Mouse (Mus musculus) lung, embryonic 16.5 days (tissue): ENCODE measurements at regions not wholly inside any gene's neighbourhood (a gene's known extent, or its start where the extent isn't known, plus 50 kb on each side); places are given as distances from the start of the nearest gene placed in this dataset.

Experiments used
- ATAC-seq: fragments of 200-750 bp; cut with Nextera tagmentation; 2 replicates; pipeline ENCODE4 v1.8.0; 2017; ENCODE audit warnings: low read depth, mild to moderate bottlenecking, moderate library complexity
- H3K27ac ChIP-seq: fragments of 300-500 bp; sonication (generic); 2 replicates; pipeline ENCODE4 v1.5.1; 2014; ENCODE audit warnings: mild to moderate bottlenecking, control low read depth, low read length
- H3K27me3 ChIP-seq: fragments of 300-500 bp; sonication (generic); 2 replicates; pipeline ENCODE4 v1.6.1; 2014; ENCODE audit warnings: low read depth, low read length, mixed read lengths; ENCODE audit not compliant: control insufficient read depth, insufficient read depth
- H3K36me3 ChIP-seq: fragments of 300-500 bp; sonication (generic); 2 replicates; pipeline ENCODE4 v1.6.1; 2014; ENCODE audit warnings: low read length; ENCODE audit not compliant: control insufficient read depth, insufficient read depth
- H3K4me1 ChIP-seq: fragments of 300-500 bp; sonication (generic); replicated peaks from 2 replicates; pipeline ENCODE4 v1.6.1; 2014; ENCODE audit warnings: low read length, mixed read lengths; ENCODE audit not compliant: control insufficient read depth, insufficient read depth
- H3K4me2 ChIP-seq: fragments of 300-500 bp; sonication (generic); 2 replicates; pipeline ENCODE4 v1.6.1; 2014; ENCODE audit warnings: low read depth, low read length, control low read depth
- H3K4me3 ChIP-seq: fragments of 300-500 bp; sonication (generic); 2 replicates; pipeline ENCODE4 v1.5.1; 2014; ENCODE audit warnings: mild to moderate bottlenecking, low read length, control low read depth
- H3K9ac ChIP-seq: fragments of 300-500 bp; sonication (generic); 2 replicates; pipeline ENCODE4 v1.6.1; 2014; ENCODE audit warnings: low read length, control low read depth
- H3K9me3 ChIP-seq: fragments of 300-500 bp; sonication (generic); 2 replicates; pipeline ENCODE4 v1.6.1; 2016; ENCODE audit warnings: low read length; ENCODE audit not compliant: control insufficient read depth
- WGBS: fragments of 180-500 bp; shearing (Covaris S2); extraction: QIAGEN DNeasy Blood & Tissue Kit; methylation state at CpG from one replicate; pipeline ENCODE4 v1.1.7; 2014; 5-methylcytosine and 5-hydroxymethylcytosine counted together

DNA sequence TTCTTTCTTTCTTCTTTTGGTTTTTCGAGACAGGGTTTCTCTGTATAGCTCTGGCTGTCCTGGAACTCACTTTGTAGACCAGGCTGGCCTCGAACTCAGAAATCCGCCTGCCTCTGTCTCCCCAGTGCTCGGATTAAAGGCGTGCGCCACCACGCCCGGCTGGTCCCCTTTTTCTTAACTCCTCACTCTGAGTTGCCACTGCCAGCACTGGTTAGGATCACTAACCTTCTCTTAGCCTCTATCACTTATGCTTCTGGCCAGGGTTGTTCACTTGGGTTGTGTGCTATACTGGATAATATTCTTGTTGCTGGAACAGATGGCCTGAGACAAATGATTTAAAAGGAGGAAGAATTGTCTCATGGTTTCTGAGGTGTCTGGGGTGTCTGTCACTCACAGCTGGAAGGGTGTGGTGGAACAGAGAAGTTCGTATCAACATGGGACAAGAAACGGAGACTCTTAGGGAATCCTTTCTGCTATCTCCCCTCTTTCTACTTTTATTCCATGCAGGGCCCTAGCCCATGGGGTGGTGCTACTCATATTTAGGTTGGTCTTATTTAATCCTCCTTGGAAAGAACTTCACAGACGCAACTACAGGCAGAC, 149.0 kb upstream of the Map3k1 start:
- ATAC-seq, result no peak
- 89% methylated on average over 11 of the region's 11 CpGs for WGBS
- Histone ChIP-seq H3K9ac (no peak overlapping the region), H3K27me3 (no peaks in the 10 kb centered on the region), H3K4me1 (peaks cover 17% of the 10 kb centered on the region), H3K27ac (no peak overlapping the region), H3K9me3 (no peaks in the 10 kb centered on the region), H3K36me3 (no peaks in the 10 kb centered on the region), H3K4me2 (no peak overlapping the region), H3K4me3 (no peak overlapping the region)

DNA sequence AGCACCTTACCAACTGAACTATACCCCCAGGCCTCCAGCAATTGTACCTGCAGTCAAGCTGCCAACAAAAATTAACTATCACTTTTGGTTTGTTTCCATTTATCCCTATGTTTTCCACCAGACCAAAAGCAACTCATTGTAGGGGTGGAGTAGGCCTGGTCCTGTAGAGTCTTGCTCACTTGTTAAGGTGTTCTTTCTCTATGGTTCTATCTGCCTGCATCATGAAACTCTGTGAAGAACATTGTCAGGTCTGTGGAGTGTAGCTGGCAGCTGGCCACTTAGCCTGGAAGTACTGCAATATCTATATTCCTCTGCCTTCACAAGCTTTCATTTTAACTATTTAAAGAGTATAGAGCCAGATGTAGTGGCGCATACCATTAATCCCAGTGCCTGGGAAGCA, 149.6 kb upstream of the Map3k1 start:
- no peak for ATAC-seq
- Histone ChIP-seq H3K9me3 (no peaks in the 10 kb centered on the region), H3K9ac (no peak overlapping the region), H3K36me3 (no peaks in the 10 kb centered on the region), H3K4me2 (no peak overlapping the region), H3K27ac (no peak overlapping the region), H3K4me3 (no peak overlapping the region), H3K27me3 (no peaks in the 10 kb centered on the region), H3K4me1 (peaks cover 17% of the 10 kb centered on the region)
- 97% methylated on average over 1 of the region's 1 CpGs for WGBS

DNA sequence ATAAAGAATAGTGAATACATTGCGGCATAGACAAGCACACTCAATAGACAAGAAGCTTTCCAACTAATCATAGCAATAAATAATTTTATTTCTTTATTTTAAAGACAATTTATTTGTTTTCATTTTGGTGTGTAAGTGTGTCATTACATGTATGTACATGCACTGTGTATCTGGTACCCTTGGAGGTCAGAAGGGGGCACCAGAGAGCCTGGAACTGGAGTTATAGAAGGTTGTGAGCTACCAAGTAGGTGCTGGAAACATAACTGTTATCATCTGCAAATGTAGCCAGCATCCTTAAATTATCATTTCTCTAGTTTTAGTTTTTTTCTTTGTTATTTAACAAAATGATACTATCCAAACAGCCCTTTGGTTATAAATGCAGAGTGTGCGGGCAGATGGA, 151.2 kb upstream of the Map3k1 start:
- Histone ChIP-seq H3K27me3 (no peaks in the 10 kb centered on the region), H3K36me3 (no peaks in the 10 kb centered on the region), H3K9ac (no peak overlapping the region), H3K4me2 (no peak overlapping the region), H3K4me1 (peaks cover 4% of the 10 kb centered on the region; the same call in 1 of the 2 replicates), H3K4me3 (no peak overlapping the region), H3K9me3 (no peaks in the 10 kb centered on the region), H3K27ac (no peak overlapping the region)
- WGBS, result 100% methylated on average over 2 of the region's 2 CpGs
- no peak for ATAC-seq

DNA sequence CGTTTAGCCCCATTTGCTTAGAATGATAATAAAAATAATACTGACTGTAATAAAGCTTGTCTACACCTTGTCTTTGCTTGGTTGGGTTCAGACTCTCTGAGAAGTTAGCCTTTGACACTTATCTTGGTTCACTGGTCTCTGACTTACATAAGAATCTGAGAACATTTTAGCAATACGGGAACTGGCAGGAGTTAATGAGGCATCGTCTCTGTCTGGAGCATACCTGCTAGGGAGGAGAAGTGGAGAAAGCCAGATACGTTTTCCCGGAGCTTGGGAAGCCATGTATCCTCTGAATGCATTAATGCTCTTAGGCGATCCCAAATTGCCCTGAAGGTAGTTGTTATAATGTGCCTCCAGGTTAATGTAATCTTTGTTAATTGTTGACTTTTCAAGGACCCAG, 152.6 kb upstream of the Map3k1 start:
- H3K36me3 ChIP-seq, result no peaks in the 10 kb centered on the region
- WGBS, result 74% methylated on average over 6 of the region's 6 CpGs
- H3K9ac ChIP-seq, result no peak overlapping the region
- H3K27me3 ChIP-seq, result no peaks in the 10 kb centered on the region
- H3K4me2 ChIP-seq, result no peak overlapping the region
- H3K27ac ChIP-seq, result no peak overlapping the region
- peaks cover 14% of the 10 kb centered on the region for H3K4me1 ChIP-seq
- H3K9me3 ChIP-seq, result no peaks in the 10 kb centered on the region
- ATAC-seq, result no peak
- H3K4me3 ChIP-seq, result no peak overlapping the region

DNA sequence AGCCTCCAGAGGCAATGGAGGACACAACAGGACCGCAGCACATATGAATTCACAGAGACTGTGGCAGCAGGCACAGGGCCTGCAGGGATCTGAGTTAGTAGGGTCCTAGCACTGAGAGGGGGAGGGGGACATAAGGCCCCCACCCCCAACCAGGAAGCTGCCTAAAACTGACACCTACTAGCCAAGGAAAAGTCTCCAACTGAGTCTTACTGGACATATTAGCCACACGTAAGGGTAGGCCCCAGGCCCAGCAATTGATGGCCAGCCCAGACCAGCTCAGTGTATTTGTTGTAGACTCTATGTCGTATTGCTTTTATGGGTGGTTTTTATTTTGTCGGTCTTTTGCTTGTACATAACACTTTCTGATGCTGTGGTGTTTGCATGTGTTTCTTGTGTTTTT, 153.4 kb upstream of the Map3k1 start:
- ATAC-seq, result no peak
- H3K36me3 ChIP-seq, result no peaks in the 10 kb centered on the region
- peaks cover 14% of the 10 kb centered on the region for H3K4me1 ChIP-seq
- H3K9me3 ChIP-seq, result no peaks in the 10 kb centered on the region
- H3K27ac ChIP-seq, result no peak overlapping the region
- 89% methylated on average over 4 of the region's 4 CpGs for WGBS
- no peaks in the 10 kb centered on the region for H3K27me3 ChIP-seq
- H3K4me2 ChIP-seq, result no peak overlapping the region
- H3K9ac ChIP-seq, result no peak overlapping the region
- H3K4me3 ChIP-seq, result no peak overlapping the region

DNA sequence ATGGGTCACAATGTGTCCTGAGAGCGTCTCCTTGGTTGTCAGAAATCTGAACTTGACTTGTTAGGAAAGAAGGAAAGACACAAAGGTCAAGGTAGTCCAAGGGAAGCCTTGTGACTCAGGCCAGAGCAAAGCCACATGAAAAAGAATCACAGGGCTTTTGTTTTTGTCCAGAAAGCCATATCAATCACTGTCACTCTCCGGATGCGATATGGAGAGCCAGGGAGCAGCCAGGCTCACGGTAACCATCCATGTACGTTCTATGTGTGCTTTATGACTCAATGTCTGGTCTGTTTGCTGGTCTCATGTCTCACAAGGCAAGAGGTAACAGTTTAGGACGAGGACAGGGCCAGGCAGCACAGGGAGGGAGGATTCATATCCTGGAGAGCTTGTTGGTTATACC, 157.3 kb upstream of the Map3k1 start:
- 33% methylated on average over 6 of the region's 6 CpGs for WGBS
- no peak overlapping the region for H3K9ac ChIP-seq
- peak overlapping the region; percentile 30 for H3K27ac ChIP-seq
- no peak overlapping the region for H3K4me3 ChIP-seq
- H3K36me3 ChIP-seq, result no peaks in the 10 kb centered on the region
- H3K27me3 ChIP-seq, result no peaks in the 10 kb centered on the region
- no peaks in the 10 kb centered on the region for H3K9me3 ChIP-seq
- peak; percentile 21; the same call in 1 of the 2 replicates for ATAC-seq
- no peak overlapping the region for H3K4me2 ChIP-seq
- H3K4me1 ChIP-seq, result peaks cover 17% of the 10 kb centered on the region

DNA sequence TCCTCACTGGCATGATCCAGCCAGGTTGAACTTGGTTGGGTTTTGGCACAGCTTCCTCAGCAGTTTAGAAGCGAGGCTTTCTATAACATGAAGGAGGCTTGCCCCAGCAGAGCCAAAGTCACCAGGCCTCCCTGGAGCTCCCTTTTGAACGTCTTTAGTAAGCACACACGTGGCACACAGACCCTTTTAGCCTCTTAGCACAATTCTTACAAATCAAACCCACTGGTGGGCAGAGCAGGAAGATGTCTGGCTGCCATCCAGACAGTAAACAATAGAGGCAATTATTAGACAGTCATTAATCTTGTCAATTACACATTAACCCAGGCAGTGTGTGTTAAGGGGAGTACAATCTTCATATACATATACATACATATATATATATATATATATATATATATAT, 157.8 kb upstream of the Map3k1 start:
- H3K27me3 ChIP-seq, result no peaks in the 10 kb centered on the region
- H3K9ac ChIP-seq, result no peak overlapping the region
- H3K4me2 ChIP-seq, result no peak overlapping the region
- peaks cover 17% of the 10 kb centered on the region for H3K4me1 ChIP-seq
- H3K4me3 ChIP-seq, result no peak overlapping the region
- peak; percentile 61; the same call in 1 of the 2 replicates for ATAC-seq
- no peaks in the 10 kb centered on the region for H3K9me3 ChIP-seq
- peak overlapping the region; percentile 30 for H3K27ac ChIP-seq
- H3K36me3 ChIP-seq, result no peaks in the 10 kb centered on the region
- WGBS, result 7% methylated on average over 3 of the region's 3 CpGs

DNA sequence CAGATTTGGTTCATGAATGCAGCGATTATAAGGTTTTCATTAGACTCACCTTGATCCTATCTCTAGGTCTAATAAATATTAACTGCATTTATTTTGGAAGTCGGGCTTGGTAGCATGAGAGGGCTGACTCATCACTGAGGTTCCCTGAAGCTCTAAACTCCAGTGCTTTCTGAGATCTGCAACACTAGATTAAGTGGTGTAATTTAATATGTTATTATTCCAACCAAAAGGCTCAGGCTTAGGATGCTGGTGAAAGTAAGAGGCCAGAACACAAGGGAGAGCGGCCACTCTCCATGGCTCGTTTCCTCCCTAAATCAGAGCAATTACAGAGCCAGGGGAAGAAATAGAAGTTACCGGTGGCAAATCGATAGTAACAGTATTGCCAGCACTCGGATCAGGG, 159.4 kb upstream of the Map3k1 start:
- Histone ChIP-seq H3K4me1 (peaks cover 17% of the 10 kb centered on the region), H3K27me3 (no peaks in the 10 kb centered on the region), H3K36me3 (no peaks in the 10 kb centered on the region), H3K9me3 (no peaks in the 10 kb centered on the region), H3K4me3 (no peak overlapping the region), H3K27ac (no peak overlapping the region; the same call in 1 of the 2 replicates), H3K9ac (no peak overlapping the region), H3K4me2 (no peak overlapping the region)
- 74% methylated on average over 7 of the region's 7 CpGs for WGBS
- ATAC-seq, result no peak

DNA sequence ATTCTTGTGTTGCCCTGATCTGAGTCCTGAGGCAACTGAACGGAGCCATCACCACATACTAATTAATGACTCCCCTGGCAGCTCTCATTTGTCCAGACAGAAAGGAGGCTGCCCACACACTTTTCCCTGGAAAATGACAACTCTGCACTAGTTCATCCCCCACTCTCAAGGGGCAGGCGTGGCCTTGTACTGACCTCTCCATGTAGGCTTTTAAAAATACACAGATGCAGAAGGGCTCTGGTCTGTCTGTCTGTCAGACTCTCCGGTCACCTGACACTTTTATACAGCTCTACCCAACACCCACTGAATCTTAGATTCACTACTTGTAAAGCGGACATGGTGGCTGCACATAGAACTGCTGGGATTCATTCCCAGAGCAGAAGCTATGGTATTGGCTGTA, 165.5 kb upstream of the Map3k1 start:
- H3K4me1 ChIP-seq, result peaks cover 17% of the 10 kb centered on the region
- H3K9ac ChIP-seq, result no peak overlapping the region
- H3K27me3 ChIP-seq, result no peaks in the 10 kb centered on the region
- H3K36me3 ChIP-seq, result 0 out of 2 replicates have a peak, but pooled peaks cover 2% of the 10 kb centered on the region
- H3K4me2 ChIP-seq, result no peak overlapping the region
- H3K27ac ChIP-seq, result no peak overlapping the region
- no peak for ATAC-seq
- 61% methylated on average over 4 of the region's 4 CpGs for WGBS
- H3K9me3 ChIP-seq, result no peaks in the 10 kb centered on the region
- H3K4me3 ChIP-seq, result no peak overlapping the region

DNA sequence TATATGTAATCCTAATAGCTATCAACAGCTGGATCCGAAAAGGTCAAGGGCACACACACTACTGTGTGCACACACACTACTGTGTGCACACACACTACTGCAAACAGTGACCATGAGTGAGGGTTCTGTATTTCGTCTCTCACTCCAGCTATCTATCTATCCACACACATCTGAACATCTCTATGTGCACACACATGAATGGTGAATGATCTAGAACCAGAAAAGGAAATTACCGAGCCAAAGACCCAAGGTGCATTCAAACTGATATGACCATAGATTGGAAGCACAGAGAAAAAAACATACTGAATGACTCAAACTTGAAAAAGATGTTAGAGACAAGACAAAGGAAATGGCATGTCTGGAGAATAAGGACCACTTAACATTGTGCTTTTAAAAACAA, 166.8 kb upstream of the Map3k1 start:
- H3K4me3 ChIP-seq, result no peak overlapping the region
- H3K4me2 ChIP-seq, result no peak overlapping the region
- 83% methylated on average over 3 of the region's 3 CpGs for WGBS
- H3K9me3 ChIP-seq, result no peaks in the 10 kb centered on the region
- H3K27ac ChIP-seq, result no peak overlapping the region
- ATAC-seq, result no peak
- H3K4me1 ChIP-seq, result peaks cover 28% of the 10 kb centered on the region
- no peaks in the 10 kb centered on the region for H3K27me3 ChIP-seq
- no peak overlapping the region for H3K9ac ChIP-seq
- H3K36me3 ChIP-seq, result 0 out of 2 replicates have a peak, but pooled peaks cover 2% of the 10 kb centered on the region
